Mouse (Mus musculus) spleen, postnatal 4 days (tissue): ENCODE measurements around the gene Capn13.
"Not testable (repeated sequence)": the region's sequence is repeated elsewhere in the genome, so short reads cannot be mapped to it uniquely, and the experiment has no call there.

Experiments used
- DNase-seq, 2 experiments: peaks; one replicate each; pipeline ENCODE4 v3.0.0; 2022; ENCODE audit warnings: low spot score in 2 of 2

The Capn13 gene

GRCm38 (mm10) chr17:73343632-73344390 is 56.9 kb downstream of the Capn13 start:
- no peak for DNase-seq

DNA sequence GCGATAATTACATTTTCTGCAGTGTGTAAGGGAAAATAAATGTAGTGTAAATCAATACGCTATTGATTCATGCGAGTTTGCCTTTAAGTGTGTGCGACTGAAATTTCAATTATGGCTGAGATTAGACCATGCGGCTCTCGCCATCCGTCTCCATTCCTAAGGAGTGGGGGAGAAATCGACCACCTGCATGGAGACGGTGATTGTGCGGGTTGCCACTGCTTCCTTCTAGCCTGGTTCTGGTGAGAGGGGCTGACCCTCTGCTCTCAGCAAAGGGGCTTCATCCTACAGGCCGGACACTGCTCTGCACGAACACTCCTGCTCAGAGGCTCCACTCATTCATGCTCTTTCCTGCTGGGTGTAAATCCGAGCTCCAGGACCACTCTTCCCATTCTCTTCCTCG is 58.0 kb downstream of the Capn13 start:
- no peak for DNase-seq

- DNase-seq, result no peak
Observed at GRCm38 (mm10) chr17:73329071-73329470, 71.6 kb downstream of the Capn13 start.

GRCm38 (mm10) chr17:73325314-73325713 is 75.4 kb downstream of the Capn13 start:
- DNase-seq, result no peak

GRCm38 (mm10) chr17:73324732-73325131 is 75.9 kb downstream of the Capn13 start:
- DNase-seq, result no peak

DNA sequence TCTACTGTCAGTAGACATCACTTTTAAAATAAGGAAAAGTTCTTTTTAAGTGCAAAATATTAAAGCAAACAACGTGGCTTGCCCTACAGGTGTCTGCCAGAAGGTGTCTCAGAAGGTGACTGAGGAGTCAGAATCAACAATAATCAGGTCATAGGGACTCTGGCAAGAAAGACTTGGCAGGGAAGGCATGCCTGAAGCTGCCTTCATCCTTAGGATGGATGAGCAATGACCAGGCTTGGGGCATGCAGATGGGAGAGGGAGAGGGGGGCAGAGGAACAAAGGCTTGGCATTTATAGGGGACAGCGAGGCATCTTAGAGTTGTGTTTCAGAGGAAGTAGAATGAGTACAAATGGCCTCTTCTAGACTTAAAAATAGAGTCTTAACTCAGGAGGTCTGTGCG is 76.7 kb downstream of the Capn13 start:
- no peak for DNase-seq

- DNase-seq, result no peak
Observed at GRCm38 (mm10) chr17:73314786-73315185, 85.9 kb downstream of the Capn13 start.

DNA sequence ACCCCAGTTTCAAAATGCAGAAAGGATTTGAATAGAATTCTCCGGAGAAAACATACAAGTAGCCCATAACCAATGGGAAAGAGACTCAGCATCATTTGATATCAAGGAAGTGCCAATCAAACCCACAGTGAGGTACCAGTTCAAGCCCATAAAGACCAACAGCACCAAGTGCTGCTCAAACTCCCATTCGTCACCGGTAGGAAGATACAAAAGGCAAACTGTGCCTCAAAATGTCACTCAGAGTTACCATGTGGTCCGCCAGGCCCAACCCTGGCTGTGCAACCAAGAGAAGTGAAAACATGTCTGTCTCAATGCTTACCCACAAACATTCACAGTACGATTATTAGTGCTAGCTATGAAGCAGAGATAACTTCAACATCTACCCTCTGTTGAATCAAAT is 89.2 kb downstream of the Capn13 start:
- no peak for DNase-seq

- no peak for DNase-seq
Observed at GRCm38 (mm10) chr17:73308691-73309090, 92.0 kb downstream of the Capn13 start.

- no peak for DNase-seq
Observed at GRCm38 (mm10) chr17:73306626-73307025, 94.0 kb downstream of the Capn13 start.

DNA sequence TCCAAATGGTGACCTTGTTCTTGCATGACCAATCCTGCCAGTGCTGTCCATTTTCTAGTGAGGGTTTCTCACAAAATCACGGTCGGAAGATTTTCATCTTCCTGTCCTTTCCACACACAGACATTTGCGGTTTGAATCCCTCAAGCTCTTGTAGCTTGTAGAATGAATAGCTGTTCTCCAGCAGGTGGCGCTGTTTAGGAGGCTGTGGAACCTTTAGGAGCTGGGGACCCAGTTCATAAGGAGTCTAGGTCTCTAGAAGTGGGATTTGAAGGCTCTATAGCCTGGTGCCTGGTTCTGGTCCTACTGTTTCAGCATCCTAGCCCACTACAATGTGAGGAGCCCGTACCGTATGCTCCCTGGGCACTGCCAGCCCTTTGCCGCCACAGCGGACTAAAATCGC is 95.0 kb downstream of the Capn13 start:
- peak; percentile 20 to 76 for DNase-seq

GRCm38 (mm10) chr17:73304086-73304812 is 96.4 kb downstream of the Capn13 start:
- no peak for DNase-seq

- no peak for DNase-seq
Observed at GRCm38 (mm10) chr17:73303676-73304075, 97.0 kb downstream of the Capn13 start.

DNA sequence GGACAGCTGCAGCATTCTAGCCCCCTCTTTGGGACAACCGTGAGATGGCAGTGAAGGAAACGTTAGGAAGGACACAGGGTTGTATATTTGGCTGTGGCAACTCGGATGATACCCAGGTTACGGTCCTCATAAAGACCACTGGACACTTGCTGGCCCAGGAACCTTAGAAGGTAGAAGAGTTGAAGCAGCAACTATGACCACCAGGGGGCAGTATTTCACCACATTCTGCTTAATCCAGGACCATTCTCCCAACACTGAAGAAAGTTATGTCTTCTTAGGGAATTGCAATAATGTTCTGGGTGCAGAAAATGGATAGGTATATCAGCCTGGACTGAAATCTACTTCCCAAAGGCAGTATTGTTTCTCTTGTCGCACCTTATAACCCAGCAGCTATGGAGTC is 97.4 kb downstream of the Capn13 start:
- peak; percentile 55 to 84 for DNase-seq

- DNase-seq, result peak; percentile 78 to 87
Observed at GRCm38 (mm10) chr17:73302104-73302503, 98.6 kb downstream of the Capn13 start.

GRCm38 (mm10) chr17:73301258-73302050 is 99.2 kb downstream of the Capn13 start:
- peak; percentile 55 to 80 for DNase-seq

DNA sequence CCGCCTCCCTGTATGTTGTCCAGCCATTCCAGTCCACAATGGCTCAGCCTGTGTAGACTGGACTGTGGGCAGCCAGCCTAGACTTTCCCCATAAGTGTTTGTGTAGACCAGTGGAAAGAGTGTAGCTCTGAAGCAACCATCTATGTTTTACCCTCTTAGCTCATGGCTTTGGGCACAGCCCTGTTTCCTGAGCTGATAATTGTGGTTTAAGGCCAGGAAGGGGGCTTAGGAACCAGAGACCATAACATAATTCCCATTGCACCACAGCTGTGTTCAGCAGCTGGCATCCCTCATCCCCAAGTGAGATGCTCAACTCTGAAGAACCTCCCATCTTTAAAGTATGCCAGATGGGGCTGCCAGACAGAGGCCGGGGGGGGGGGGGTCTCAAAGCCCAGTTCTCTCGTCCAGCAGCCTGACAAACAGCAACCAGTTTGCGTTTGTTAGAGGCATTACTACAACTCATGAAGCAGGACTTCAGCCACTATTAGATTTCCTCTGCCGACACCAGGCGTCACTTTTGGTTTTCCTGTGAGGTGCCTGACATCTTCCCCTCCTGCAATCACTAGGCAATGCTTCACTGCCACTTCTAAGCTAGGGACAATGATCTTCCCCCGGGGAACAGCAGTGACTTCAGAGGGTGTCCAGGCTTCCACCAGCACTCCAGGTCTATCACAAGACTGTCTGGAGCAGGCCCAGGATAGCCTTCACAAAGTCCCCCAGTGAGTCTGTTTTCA is 100.4 kb downstream of the Capn13 start:
- no peak for DNase-seq

- DNase-seq, result no peak
Observed at GRCm38 (mm10) chr17:73298981-73299380, 101.7 kb downstream of the Capn13 start.

GRCm38 (mm10) chr17:73296855-73297254 is 103.8 kb downstream of the Capn13 start:
- DNase-seq, result no peak

- no peak for DNase-seq
Observed at GRCm38 (mm10) chr17:73293237-73293636, 107.4 kb downstream of the Capn13 start.

GRCm38 (mm10) chr17:73284301-73284700 is 116.4 kb downstream of the Capn13 start:
- no peak for DNase-seq

DNA sequence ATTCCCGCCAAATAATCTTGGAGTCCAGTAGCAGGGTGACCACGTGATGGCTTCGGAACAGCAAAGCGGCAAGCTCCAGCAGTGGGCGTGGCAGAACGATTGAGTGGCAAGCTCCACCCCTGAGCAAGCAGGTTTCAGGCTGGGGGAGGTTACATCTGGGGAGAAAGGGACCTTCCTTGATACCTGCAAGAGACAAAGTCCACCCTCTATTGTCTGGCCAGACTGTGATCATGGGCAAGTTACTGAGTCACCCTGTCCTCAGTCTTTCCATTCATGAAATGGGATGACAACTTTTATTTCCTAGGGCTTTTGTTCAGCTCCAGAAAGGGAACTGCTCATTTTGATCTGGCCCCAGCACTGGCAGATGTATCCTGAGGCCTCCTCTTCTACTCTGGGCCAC is 118.0 kb downstream of the Capn13 start:
- not testable (repeated sequence) for DNase-seq
